In genomic region chr7:123377443-123378400, GRCm38 (mm10) we compare ENCODE assay signal across 8 mouse cellular contexts. TPM values are rescaled to one million over a fixed set of nuclear protein-coding genes. Genes with fewer than 3 reads are reported as not detected.
DNase-seq lines count a peak whose midpoint lies in the region; ATAC-seq and TF ChIP-seq lines count a peak whose summit lies in the region.

No protein-coding gene starts in this region.

- no peaks in the 10 kb centered on the region for H3K9me3 ChIP-seq in E14TG2a.4 (ENCODE audit: low read length)
- H3K9me3 ChIP-seq in forebrain, embryonic 12.5 days, result no peaks in the 10 kb centered on the region
- no peaks in the 10 kb centered on the region for H3K9me3 ChIP-seq in heart, postnatal 0 days (replicated peaks; ENCODE audit: control insufficient read depth, low read length)
- H3K9me3 ChIP-seq in liver, embryonic 16.5 days (replicated peaks; ENCODE audit: control insufficient read depth, low read length), result no peaks in the 10 kb centered on the region
- no peaks in the 10 kb centered on the region for H3K9me3 ChIP-seq in neural tube, embryonic 13.5 days

- WGBS in forebrain, embryonic 12.5 days, result 3% methylated on average over 41 of the region's 41 CpGs
- WGBS in heart, postnatal 0 days, result 4% methylated on average over 41 of the region's 41 CpGs
- 4% methylated on average over 41 of the region's 41 CpGs for WGBS in liver, embryonic 16.5 days (ENCODE audit: insufficient replicate concordance)
- WGBS in neural tube, embryonic 13.5 days, result 4% methylated on average over 41 of the region's 41 CpGs

- H3K27ac ChIP-seq in forebrain, embryonic 12.5 days, result peak overlapping the region; percentile 71; the same call in 1 of the 2 replicates
- peak overlapping the region; percentile 19; the same call in 1 of the 2 replicates for H3K27ac ChIP-seq in heart, postnatal 0 days (ENCODE audit: low read depth)
- peak overlapping the region; percentile 75 for H3K27ac ChIP-seq in liver, embryonic 16.5 days (ENCODE audit: low read length)
- H3K27ac ChIP-seq in neural tube, embryonic 13.5 days (replicated peaks), result peak overlapping the region; percentile 78
- peak overlapping the region; percentile 51; the same call in 1 of the 2 replicates for H3K27ac ChIP-seq in testis, adult 2 months (ENCODE audit: control insufficient read depth, insufficient read depth, low read depth, low read length)

- H3K9ac ChIP-seq in forebrain, embryonic 12.5 days, result peak overlapping the region; percentile 85
- peak overlapping the region; percentile 64 for H3K9ac ChIP-seq in heart, postnatal 0 days (replicated peaks; ENCODE audit: low read depth, low read length)
- H3K9ac ChIP-seq in liver, embryonic 16.5 days (ENCODE audit: low read depth, low read length), result peak overlapping the region; percentile 86
- peak overlapping the region; percentile 85 for H3K9ac ChIP-seq in neural tube, embryonic 13.5 days

- no peaks in the 10 kb centered on the region for H3K27me3 ChIP-seq in E14TG2a.4 (ENCODE audit: insufficient read depth, low read length)
- H3K27me3 ChIP-seq in forebrain, embryonic 12.5 days, result no peaks in the 10 kb centered on the region
- H3K27me3 ChIP-seq in heart, postnatal 0 days (ENCODE audit: control insufficient read depth, insufficient read depth, low read length), result no peaks in the 10 kb centered on the region
- no peaks in the 10 kb centered on the region for H3K27me3 ChIP-seq in liver, embryonic 16.5 days (ENCODE audit: control insufficient read depth, insufficient read depth, low read depth, low read length)
- H3K27me3 ChIP-seq in neural tube, embryonic 13.5 days, result no peaks in the 10 kb centered on the region
- H3K27me3 ChIP-seq in testis, adult 2 months (ENCODE audit: control insufficient read depth, insufficient read depth, low read length), result no peaks in the 10 kb centered on the region

- H3K4me1 ChIP-seq in E14TG2a.4 (replicated peaks; ENCODE audit: low read depth, low read length), result peaks cover 22% of the 10 kb centered on the region
- peaks cover 18% of the 10 kb centered on the region for H3K4me1 ChIP-seq in forebrain, embryonic 12.5 days
- H3K4me1 ChIP-seq in heart, postnatal 0 days (ENCODE audit: control insufficient read depth, insufficient read depth), result peaks cover 8% of the 10 kb centered on the region; the same call in 1 of the 2 replicates
- H3K4me1 ChIP-seq in liver, embryonic 16.5 days (ENCODE audit: control insufficient read depth, low read depth, low read length), result peaks cover 19% of the 10 kb centered on the region
- peaks cover 30% of the 10 kb centered on the region for H3K4me1 ChIP-seq in neural tube, embryonic 13.5 days (replicated peaks)
- H3K4me1 ChIP-seq in testis, adult 2 months (ENCODE audit: control insufficient read depth, insufficient read depth, low read length), result peaks cover 6% of the 10 kb centered on the region

- TF ChIP-seq CTCF in E14TG2a.4 (conservative IDR thresholded peaks at IDR 0.05; ENCODE audit: low read length), result no peak
- TF ChIP-seq CTCF in heart, postnatal 0 days (IDR thresholded peaks at IDR 0.05; ENCODE audit: low read depth), result no peak
- TF ChIP-seq CTCF in testis, adult 2 months (IDR thresholded peaks at IDR 0.05; ENCODE audit: control insufficient read depth, insufficient read depth, insufficient replicate concordance, low read depth, low read length), result 0 out of 2 replicates have a peak, but pooled peaks have one; percentile 4

- H3K4me2 ChIP-seq in forebrain, embryonic 12.5 days, result peak overlapping the region; percentile 88
- peak overlapping the region; percentile 94 for H3K4me2 ChIP-seq in heart, postnatal 0 days (ENCODE audit: low read depth, low read length)
- peak overlapping the region; percentile 81 for H3K4me2 ChIP-seq in liver, embryonic 16.5 days (ENCODE audit: low read depth, low read length)
- peak overlapping the region; percentile 84 for H3K4me2 ChIP-seq in neural tube, embryonic 13.5 days

- peak; percentile 98 for DNase-seq in c-Kit-positive CD71-positive TER-119-positive erythroid progenitor cells, embryonic 14.5 days (ENCODE audit: low spot score)
- DNase-seq in heart, postnatal 0 days (ENCODE audit: low spot score), result peak; percentile 99
- DNase-seq in kidney, postnatal 4 days, result peak; percentile 95 to 97

- H3K36me3 ChIP-seq in E14TG2a.4 (ENCODE audit: insufficient read depth, low read length), result peaks cover 7% of the 10 kb centered on the region; the same call in 1 of the 2 replicates
- no peaks in the 10 kb centered on the region for H3K36me3 ChIP-seq in forebrain, embryonic 12.5 days (replicated peaks)
- no peaks in the 10 kb centered on the region for H3K36me3 ChIP-seq in heart, postnatal 0 days (replicated peaks; ENCODE audit: control insufficient read depth, insufficient read depth, low read length)
- no peaks in the 10 kb centered on the region for H3K36me3 ChIP-seq in liver, embryonic 16.5 days (ENCODE audit: control insufficient read depth, insufficient read depth)
- no peaks in the 10 kb centered on the region for H3K36me3 ChIP-seq in neural tube, embryonic 13.5 days
- no peaks in the 10 kb centered on the region for H3K36me3 ChIP-seq in testis, adult 2 months (ENCODE audit: control insufficient read depth, insufficient read depth, low read length)

- ATAC-seq in forebrain, embryonic 12.5 days (ENCODE audit: low FRiP score), result peak; percentile 100
- peak; percentile 100 for ATAC-seq in heart, postnatal 0 days (ENCODE audit: insufficient read depth, low read depth)
- ATAC-seq in liver, embryonic 16.5 days (ENCODE audit: low read depth), result peak; percentile 99
- peak; percentile 99 for ATAC-seq in neural tube, embryonic 13.5 days (ENCODE audit: low read depth)

- TF ChIP-seq POLR2A in testis, adult 2 months (IDR thresholded peaks at IDR 0.05; ENCODE audit: control insufficient read depth, low read depth, low read length), result peak; percentile 71

- peak overlapping the region; percentile 99 for H3K4me3 ChIP-seq in E14TG2a.4 (replicated peaks; ENCODE audit: low read length)
- H3K4me3 ChIP-seq in forebrain, embryonic 12.5 days (replicated peaks), result peak overlapping the region; percentile 83
- peak overlapping the region; percentile 85 for H3K4me3 ChIP-seq in heart, postnatal 0 days (ENCODE audit: low read depth, low read length)
- H3K4me3 ChIP-seq in liver, embryonic 16.5 days (ENCODE audit: low read depth, low read length), result peak overlapping the region; percentile 88
- peak overlapping the region; percentile 82 for H3K4me3 ChIP-seq in neural tube, embryonic 13.5 days
- H3K4me3 ChIP-seq in testis, adult 2 months (ENCODE audit: control insufficient read depth, low read depth, low read length), result peak overlapping the region; percentile 95

- TF ChIP-seq EP300 in heart, postnatal 0 days (IDR thresholded peaks at IDR 0.05; ENCODE audit: low read depth), result no peak

RNA-seq across cellular contexts. Expression of gene Arhgap17, which starts 8.0 kb away (rescaled TPM):
- polyA plus RNA-seq in forebrain, embryonic 12.5 days (2016; fragmentation: Nextera tagmentation; extraction: Ambion mirVana), result 22.6 and 24.1 TPM in 2 replicates
- total RNA-seq in heart, postnatal 0 days (2014; rRNA removed; ENCODE audit: low replicate concordance), result 8.9 and 11.4 TPM in 2 replicates
- polyA plus RNA-seq in heart, postnatal 0 days (2015; fragmentation: Nextera tagmentation; extraction: Ambion mirVana), result 6.4 and 7.1 TPM in 2 replicates
- polyA plus RNA-seq in liver, embryonic 16.5 days (2015; fragmentation: Nextera tagmentation; extraction: Ambion mirVana), result 8.8 and 10.1 TPM in 2 replicates
- 14.2 and 16.3 TPM in 2 replicates for polyA plus RNA-seq in neural tube, embryonic 13.5 days (2015; fragmentation: Nextera tagmentation; extraction: Ambion mirVana)
- polyA plus RNA-seq in testis, adult 2 months (2012; rRNA removed), result 7.7 and 8.2 TPM in 2 replicates

RNA-seq across cellular contexts. Expression of gene Lcmt1, which starts 8.1 kb away (rescaled TPM):
- polyA plus RNA-seq in forebrain, embryonic 12.5 days (2016; fragmentation: Nextera tagmentation; extraction: Ambion mirVana), result 62.0 and 64.0 TPM in 2 replicates
- 12.4 and 14.7 TPM in 2 replicates for total RNA-seq in heart, postnatal 0 days (2014; rRNA removed; ENCODE audit: low replicate concordance)
- 36.2 and 38.6 TPM in 2 replicates for polyA plus RNA-seq in heart, postnatal 0 days (2015; fragmentation: Nextera tagmentation; extraction: Ambion mirVana)
- 18.4 and 19.8 TPM in 2 replicates for polyA plus RNA-seq in liver, embryonic 16.5 days (2015; fragmentation: Nextera tagmentation; extraction: Ambion mirVana)
- 81.8 and 86.1 TPM in 2 replicates for polyA plus RNA-seq in neural tube, embryonic 13.5 days (2015; fragmentation: Nextera tagmentation; extraction: Ambion mirVana)
- polyA plus RNA-seq in testis, adult 2 months (2012; rRNA removed), result 33.6 and 38.1 TPM in 2 replicates

Comparison
In these comparisons a context has a peak if more than half of its experiments do, and no peak if none do; other contexts are left out.
1. Peak in every context shown above with its lines: DNase-seq, ATAC-seq, H3K4me3 ChIP-seq and H3K27ac ChIP-seq.
2. H3K27ac ChIP-seq: peak in every context shown above with its lines; median percentile 78 in neural tube, embryonic 13.5 days; 75 in liver, embryonic 16.5 days; 71 in forebrain, embryonic 12.5 days; 51 in testis, adult 2 months; 19 in heart, postnatal 0 days.